Mouse (Mus musculus): ENCODE data around the gene Il25.

Il25 gene

GRCm38 (mm10) chr14:54932645-54933150, at the start of gene Il25:
TSS of gene Il25 (plus strand) at chr14:54932695.
- no peak for DNase-seq (ENCODE audit: low read depth, low spot score)

GRCm38 (mm10) chr14:54883154-54884021, 49.1 kb upstream of the Il25 start, which contains the start of the genes Bcl2l2 and Gm20521:
TSS of gene Bcl2l2 (plus strand) at chr14:54883377.
TSS of gene Gm20521 (plus strand) at chr14:54883441.
- no peak for DNase-seq (ENCODE audit: low read depth, low spot score)

- no peak for DNase-seq (ENCODE audit: low read depth, low spot score)
Observed at GRCm38 (mm10) chr14:54884022-54884712, 48.3 kb upstream of the Il25 start.

- no peak for DNase-seq (ENCODE audit: low read depth, low spot score)
Observed at GRCm38 (mm10) chr14:54885309-54885708, 47.2 kb upstream of the Il25 start.

- DNase-seq (ENCODE audit: low read depth, low spot score), result no peak
Observed at GRCm38 (mm10) chr14:54892200-54892599, 40.3 kb upstream of the Il25 start, which contains the start of gene Pabpn1. TSS of gene Pabpn1 (plus strand) at chr14:54892500.

- peak; percentile 99 for DNase-seq (ENCODE audit: low read depth, low spot score)
Observed at GRCm38 (mm10) chr14:54893651-54894181, 38.8 kb upstream of the Il25 start.

- DNase-seq (ENCODE audit: low read depth, low spot score), result peak; percentile 67
Observed at GRCm38 (mm10) chr14:54894296-54895151, 38.0 kb upstream of the Il25 start.

GRCm38 (mm10) chr14:54897445-54897844, 35.0 kb upstream of the Il25 start:
- DNase-seq (ENCODE audit: low read depth, low spot score), result no peak

GRCm38 (mm10) chr14:54900383-54900782, 32.1 kb upstream of the Il25 start:
- peak; percentile 77 for DNase-seq (ENCODE audit: low read depth, low spot score)

GRCm38 (mm10) chr14:54903641-54904040, 28.9 kb upstream of the Il25 start:
- DNase-seq (ENCODE audit: low read depth, low spot score), result no peak

GRCm38 (mm10) chr14:54908682-54909081, 23.8 kb upstream of the Il25 start:
- no peak for DNase-seq (ENCODE audit: low read depth, low spot score)

GRCm38 (mm10) chr14:54912109-54912850, 20.2 kb upstream of the Il25 start:
- DNase-seq (ENCODE audit: low read depth, low spot score), result no peak

GRCm38 (mm10) chr14:54912886-54913285, 19.6 kb upstream of the Il25 start, which contains the start of gene Slc22a17:
TSS of gene Slc22a17 (minus strand) at chr14:54913132.
- DNase-seq (ENCODE audit: low read depth, low spot score), result no peak

- no peak for DNase-seq (ENCODE audit: low read depth, low spot score)
Observed at GRCm38 (mm10) chr14:54913343-54913742, 19.2 kb upstream of the Il25 start.

- no peak for DNase-seq (ENCODE audit: low read depth, low spot score)
Observed at GRCm38 (mm10) chr14:54920076-54920685, 12.3 kb upstream of the Il25 start.

- no peak for DNase-seq (ENCODE audit: low read depth, low spot score)
Observed at GRCm38 (mm10) chr14:54924641-54925348, 7.7 kb upstream of the Il25 start.

GRCm38 (mm10) chr14:54925349-54926342, 6.8 kb upstream of the Il25 start, which contains the start of gene Efs:
TSS of gene Efs (minus strand) at chr14:54926126.
- no peak for DNase-seq (ENCODE audit: low read depth, low spot score)
